Mouse (Mus musculus) E14TG2a.4 (cell line): ENCODE measurements around the gene E2f7.

Source experiments
- H3K27me3 ChIP-seq: 2 replicates; pipeline ENCODE4 v1.6.1; 2014; ENCODE audit warnings: low read length, control low read depth; ENCODE audit not compliant: insufficient read depth
- H3K36me3 ChIP-seq: 2 replicates; pipeline ENCODE4 v1.6.1; 2014; ENCODE audit warnings: low read length, control low read depth; ENCODE audit not compliant: insufficient read depth
- H3K4me1 ChIP-seq: replicated peaks from 2 replicates; pipeline ENCODE4 v1.6.1; 2014; ENCODE audit warnings: low read depth, low read length, control low read depth
- H3K4me3 ChIP-seq: replicated peaks from 2 replicates; pipeline ENCODE4 v1.5.1; 2014; ENCODE audit warnings: mild to moderate bottlenecking, low read length
- H3K9me3 ChIP-seq: 2 replicates; pipeline ENCODE4 v1.6.1; 2014; ENCODE audit warnings: low read length, control low read depth
- CTCF ChIP-seq: conservative IDR thresholded peaks from 2 replicates; pipeline ENCODE4 v1.5.1; 2014; ENCODE audit warnings: low read length
- NANOG ChIP-seq: IDR thresholded peaks from 2 replicates; pipeline ENCODE4 v1.6.1; 2014; ENCODE audit warnings: borderline replicate concordance, low read length, mixed read lengths
- POU5F1 ChIP-seq: IDR thresholded peaks from 2 replicates; pipeline ENCODE4 v1.6.1; 2014; ENCODE audit warnings: low read length, borderline replicate concordance

E2f7 gene

DNA sequence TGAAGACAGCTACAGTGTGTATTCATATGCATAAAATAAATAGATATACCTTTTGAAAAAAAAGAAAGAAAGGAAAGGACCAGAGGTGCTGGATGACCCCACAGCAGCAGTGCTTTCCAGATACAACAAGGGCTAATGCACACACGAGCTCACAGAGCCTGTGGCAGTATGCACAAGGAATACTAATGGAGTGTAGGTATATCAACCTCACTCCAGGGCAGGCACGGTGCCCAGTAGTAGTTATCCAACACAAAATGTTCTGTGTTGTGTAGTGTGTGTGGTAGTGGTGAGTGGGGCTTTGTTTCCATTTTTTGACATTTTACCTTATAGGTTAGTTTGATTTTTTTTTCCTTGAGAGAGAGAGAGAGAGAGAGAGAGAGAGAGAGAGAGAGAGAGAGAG, 65.3 kb downstream of the E2f7 start:
- Histone ChIP-seq H3K27me3 (no peaks in the 10 kb centered on the region), H3K9me3 (no peaks in the 10 kb centered on the region), H3K36me3 (no peaks in the 10 kb centered on the region), H3K4me3 (no peak overlapping the region), H3K4me1 (peaks cover 16% of the 10 kb centered on the region)
- TF ChIP-seq NANOG = no peak
- TF ChIP-seq CTCF = no peak
- TF ChIP-seq POU5F1 = no peak

DNA sequence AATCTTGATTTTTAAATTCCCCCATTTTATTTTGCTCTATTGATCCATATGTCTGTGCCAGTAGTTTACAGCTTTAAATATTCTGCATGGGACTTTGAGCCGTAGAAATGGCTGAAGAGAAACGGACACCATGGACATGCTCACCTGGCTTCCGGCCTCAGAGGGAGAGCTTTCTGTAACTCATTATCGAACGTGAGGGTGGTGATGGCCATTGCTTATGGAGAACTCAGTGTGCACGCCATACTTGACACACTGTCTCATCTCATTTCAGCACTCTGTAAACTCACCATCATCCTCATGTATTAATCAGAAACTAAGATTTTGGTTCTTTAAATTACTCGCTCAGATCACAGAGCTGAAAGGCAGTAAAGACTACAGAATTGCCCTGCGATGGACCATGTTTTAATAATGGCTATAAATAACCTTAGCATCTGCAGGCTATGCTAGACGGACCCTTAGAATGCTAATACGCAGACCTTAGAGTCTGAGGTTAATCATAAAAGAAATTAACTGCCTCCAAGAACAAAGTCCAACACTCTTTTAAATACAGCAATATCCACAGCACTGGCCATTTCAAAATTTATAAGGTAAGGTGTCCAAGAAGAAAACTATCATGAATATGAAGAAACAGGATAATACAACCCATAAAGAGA, 66.1 kb downstream of the E2f7 start:
- H3K9me3 ChIP-seq = no peaks in the 10 kb centered on the region
- H3K27me3 ChIP-seq = no peaks in the 10 kb centered on the region
- H3K4me3 ChIP-seq = no peak overlapping the region
- peaks cover 16% of the 10 kb centered on the region for H3K4me1 ChIP-seq
- no peaks in the 10 kb centered on the region for H3K36me3 ChIP-seq
- TF ChIP-seq CTCF (no peak), POU5F1 (no peak), NANOG (no peak)

DNA sequence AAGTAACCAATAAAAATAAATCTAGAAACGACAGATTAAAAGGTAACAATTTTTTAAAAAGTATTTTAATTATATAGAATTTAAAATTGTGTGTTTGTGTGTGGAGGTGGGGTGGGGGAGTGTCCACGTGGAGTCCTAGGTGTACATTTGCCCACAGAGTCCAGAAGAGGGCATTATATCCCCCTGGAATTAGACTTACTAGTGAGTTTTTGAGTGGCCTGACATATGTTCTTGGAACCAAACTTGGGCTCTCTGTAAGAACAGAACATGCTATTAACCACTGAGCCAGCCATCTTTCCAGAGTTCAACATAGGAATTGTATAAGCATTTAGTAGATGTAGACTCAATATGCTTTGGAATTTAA, 66.6 kb downstream of the E2f7 start:
- Histone ChIP-seq H3K4me3 (no peak overlapping the region), H3K36me3 (no peaks in the 10 kb centered on the region), H3K27me3 (no peaks in the 10 kb centered on the region), H3K4me1 (peaks cover 16% of the 10 kb centered on the region), H3K9me3 (no peaks in the 10 kb centered on the region)
- TF ChIP-seq CTCF = no peak
- TF ChIP-seq POU5F1 = no peak
- no peak for TF ChIP-seq NANOG

DNA sequence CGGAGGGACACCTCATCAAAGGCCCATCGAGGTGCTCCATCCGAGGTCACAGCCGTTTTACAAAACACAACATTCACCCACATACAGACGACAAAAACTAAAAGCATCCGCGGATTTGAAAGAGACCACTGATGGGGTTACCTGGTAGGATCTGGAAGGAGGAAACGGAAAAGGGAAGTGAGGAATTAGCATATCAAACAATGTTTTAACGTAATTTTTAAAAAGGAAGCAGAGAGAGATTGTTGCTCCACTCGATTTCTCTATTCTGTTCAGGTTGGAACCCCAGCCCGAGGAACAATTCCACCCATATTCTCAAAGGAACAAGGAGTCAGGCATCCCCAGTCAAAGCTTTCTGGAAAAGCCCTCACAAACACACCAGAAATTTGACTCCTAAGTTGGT, 75.9 kb downstream of the E2f7 start:
- no peak for TF ChIP-seq POU5F1
- no peak for TF ChIP-seq NANOG
- no peak for TF ChIP-seq CTCF
- Histone ChIP-seq H3K36me3 (no peaks in the 10 kb centered on the region), H3K4me1 (0 out of 2 replicates have a peak, but pooled peaks cover 3% of the 10 kb centered on the region)

DNA sequence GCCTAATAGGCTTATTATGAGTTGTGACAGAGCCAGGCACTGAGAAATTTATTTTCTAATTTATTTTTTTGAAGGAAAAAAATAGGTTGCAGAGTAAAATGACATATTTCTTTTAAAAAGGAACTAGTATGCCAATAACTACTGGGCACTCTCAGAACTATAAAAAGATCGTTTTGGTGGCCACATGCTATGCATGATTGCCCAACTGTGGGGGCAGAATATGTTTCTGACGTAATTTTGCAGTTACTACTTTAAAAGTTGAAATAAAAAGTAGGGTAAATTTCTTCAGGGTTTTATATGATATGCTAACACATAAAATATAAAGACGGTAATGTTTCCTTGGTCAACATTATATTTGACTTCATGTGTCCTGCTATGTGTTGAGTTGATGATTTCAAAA, 76.5 kb downstream of the E2f7 start:
- Histone ChIP-seq H3K9me3 (peaks cover 3% of the 10 kb centered on the region), H3K27me3 (no peaks in the 10 kb centered on the region), H3K36me3 (no peaks in the 10 kb centered on the region), H3K4me1 (0 out of 2 replicates have a peak, but pooled peaks cover 3% of the 10 kb centered on the region), H3K4me3 (no peak overlapping the region)
- TF ChIP-seq NANOG = no peak
- no peak for TF ChIP-seq POU5F1
- TF ChIP-seq CTCF = no peak

More for the DNA sequence above, 75.9 kb downstream of the E2f7 start:
- Histone ChIP-seq H3K27me3 (no peaks in the 10 kb centered on the region), H3K9me3 (peaks cover 3% of the 10 kb centered on the region), H3K4me3 (no peak overlapping the region)

DNA sequence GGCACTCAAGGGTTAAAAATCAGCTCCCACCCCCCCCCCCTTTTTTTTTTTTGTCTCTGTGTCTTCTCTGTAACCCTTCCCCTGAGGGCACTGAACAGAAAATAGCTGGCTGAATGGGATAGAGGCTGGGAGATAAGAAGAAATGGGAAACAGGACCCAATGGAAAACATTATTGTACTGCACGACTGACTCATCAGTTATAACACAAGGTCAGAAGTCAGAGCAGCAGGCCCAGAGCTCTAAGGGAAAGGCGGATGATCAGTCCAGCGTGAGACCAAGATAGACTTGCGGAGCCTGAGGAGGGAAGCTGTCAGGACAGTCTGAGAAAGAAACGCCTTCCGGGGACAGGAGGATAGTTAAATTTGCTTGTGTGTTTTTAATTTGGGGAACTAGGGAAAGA, 87.1 kb downstream of the E2f7 start:
- no peaks in the 10 kb centered on the region for H3K36me3 ChIP-seq
- TF ChIP-seq POU5F1 (no peak), NANOG (no peak), CTCF (no peak)
- peaks cover 3% of the 10 kb centered on the region; the same call in 1 of the 2 replicates for H3K4me1 ChIP-seq
- no peaks in the 10 kb centered on the region for H3K9me3 ChIP-seq
- H3K27me3 ChIP-seq = no peaks in the 10 kb centered on the region
- no peak overlapping the region for H3K4me3 ChIP-seq

DNA sequence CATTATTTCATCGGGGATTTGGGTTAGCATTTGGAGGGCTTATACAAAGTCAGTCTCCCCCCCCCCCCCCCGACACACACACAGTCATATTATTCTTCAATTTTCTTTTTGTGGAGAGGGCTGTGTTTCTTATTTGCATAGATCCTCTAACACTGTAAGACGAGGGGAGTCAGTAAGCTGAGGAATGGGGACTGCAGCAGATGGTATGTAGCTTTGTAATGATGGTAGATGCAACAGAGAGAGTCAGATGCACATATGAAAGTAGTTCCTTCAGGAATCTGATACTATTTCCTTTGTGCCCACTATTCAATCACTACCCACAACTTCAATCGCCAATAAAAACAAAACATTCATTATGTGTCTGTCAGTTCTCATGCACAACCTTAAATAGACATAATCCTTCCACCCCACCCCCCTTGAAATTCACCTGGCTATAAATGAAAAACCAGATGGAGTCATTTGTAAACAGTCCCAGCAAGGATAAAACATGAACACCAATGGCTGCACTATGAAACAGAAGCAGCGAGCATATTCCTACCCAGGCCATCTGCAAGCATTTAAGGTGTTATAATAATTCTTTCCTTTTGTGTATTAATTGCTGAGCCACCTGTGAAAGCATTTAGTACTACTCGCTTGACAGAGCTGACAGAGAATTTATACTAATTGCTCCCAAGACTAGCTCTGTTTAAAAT, 90.0 kb downstream of the E2f7 start:
- no peaks in the 10 kb centered on the region for H3K27me3 ChIP-seq
- TF ChIP-seq CTCF = no peak
- TF ChIP-seq POU5F1 = no peak
- no peak for TF ChIP-seq NANOG
- H3K4me3 ChIP-seq = no peak overlapping the region
- no peaks in the 10 kb centered on the region for H3K36me3 ChIP-seq
- H3K9me3 ChIP-seq = no peaks in the 10 kb centered on the region
- peaks cover 7% of the 10 kb centered on the region for H3K4me1 ChIP-seq
